Mouse (Mus musculus) embryonic fibroblast, embryonic 13.5 days (primary cell): ENCODE data around the gene Zmym1. TPM values are rescaled to one million over a fixed set of nuclear protein-coding genes. Genes with fewer than 3 reads are reported as not detected.

Experiments used
- H3K27ac ChIP-seq: 2 replicates; pipeline ENCODE4 v1.5.1; 2012; ENCODE audit warnings: low read length, control low read depth, inconsistent platforms; ENCODE audit not compliant: insufficient read depth
- H3K4me1 ChIP-seq: 2 replicates; pipeline ENCODE4 v1.6.1; 2011; ENCODE audit warnings: low read length; ENCODE audit not compliant: control insufficient read depth, insufficient read depth
- H3K4me3 ChIP-seq: 2 replicates; pipeline ENCODE4 v1.5.1; 2011; ENCODE audit warnings: mild to moderate bottlenecking, control low read depth, low read length; ENCODE audit not compliant: insufficient read depth
- CTCF ChIP-seq: IDR thresholded peaks from 2 replicates; pipeline ENCODE4 v1.5.1; 2011; ENCODE audit warnings: mild to moderate bottlenecking, control low read depth, low read length, moderate library complexity, borderline replicate concordance; ENCODE audit not compliant: insufficient read depth
- POLR2A ChIP-seq: IDR thresholded peaks from 2 replicates; pipeline ENCODE4 v1.6.1; 2011; ENCODE audit warnings: low read depth, mild to moderate bottlenecking, control low read depth, low read length, moderate library complexity
- polyA plus RNA-seq: library from polyadenylated mRNA; stranded (reverse); fragments of >200 nt; gene quantifications from 2 replicates; pipeline ENCODE4 v1.2.4, GENCODE M21; 2011; ENCODE audit warnings: low read depth; ENCODE audit not compliant: missing spikeins, insufficient read length

Gene Zmym1
- polyA plus RNA-seq, 1 experiment, result 18.0 TPM

GRCm38 (mm10) chr4:127074915-127075314 is 14.0 kb upstream of the Zmym1 start:
- TF ChIP-seq CTCF (no peak), POLR2A (no peak)
- Histone ChIP-seq H3K4me3 (no peak overlapping the region), H3K4me1 (no peaks in the 10 kb centered on the region), H3K27ac (no peak overlapping the region)

GRCm38 (mm10) chr4:127064051-127064450 is 3.1 kb upstream of the Zmym1 start:
- Histone ChIP-seq H3K4me1 (no peaks in the 10 kb centered on the region), H3K4me3 (no peak overlapping the region), H3K27ac (no peak overlapping the region)
- TF ChIP-seq CTCF (no peak), POLR2A (no peak)

- no peaks in the 10 kb centered on the region for H3K4me1 ChIP-seq
- no peak for TF ChIP-seq CTCF
Observed at GRCm38 (mm10) chr4:127054522-127055198, 6.3 kb downstream of the Zmym1 start.

GRCm38 (mm10) chr4:127053071-127053470 is 7.9 kb downstream of the Zmym1 start:
- Histone ChIP-seq H3K4me3 (no peak overlapping the region), H3K4me1 (no peaks in the 10 kb centered on the region), H3K27ac (no peak overlapping the region)
- TF ChIP-seq CTCF (no peak), POLR2A (no peak)

More at GRCm38 (mm10) chr4:127054522-127055198, 6.3 kb downstream of the Zmym1 start:
- no peak overlapping the region for H3K27ac ChIP-seq
- H3K4me3 ChIP-seq, result no peak overlapping the region

- no peaks in the 10 kb centered on the region for H3K4me1 ChIP-seq
- H3K4me3 ChIP-seq, result no peak overlapping the region
- TF ChIP-seq CTCF (no peak), POLR2A (no peak)
- H3K27ac ChIP-seq, result no peak overlapping the region
Observed at GRCm38 (mm10) chr4:127051121-127051520, 9.8 kb downstream of the Zmym1 start.

GRCm38 (mm10) chr4:127043540-127043939 is 17.4 kb downstream of the Zmym1 start:
- TF ChIP-seq POLR2A (no peak), CTCF (no peak)

GRCm38 (mm10) chr4:127039871-127040483 is 21.0 kb downstream of the Zmym1 start:
- no peak overlapping the region for H3K27ac ChIP-seq
- H3K4me1 ChIP-seq, result no peaks in the 10 kb centered on the region
- no peak for TF ChIP-seq CTCF
- no peak for TF ChIP-seq POLR2A
- no peak overlapping the region for H3K4me3 ChIP-seq

More at GRCm38 (mm10) chr4:127043540-127043939, 17.4 kb downstream of the Zmym1 start:
- Histone ChIP-seq H3K4me1 (no peaks in the 10 kb centered on the region), H3K4me3 (no peak overlapping the region), H3K27ac (no peak overlapping the region)

GRCm38 (mm10) chr4:127038828-127039349 is 22.1 kb downstream of the Zmym1 start:
- H3K4me3 ChIP-seq, result no peak overlapping the region
- H3K27ac ChIP-seq, result no peak overlapping the region
- H3K4me1 ChIP-seq, result no peaks in the 10 kb centered on the region
- TF ChIP-seq CTCF, result no peak
- no peak for TF ChIP-seq POLR2A

GRCm38 (mm10) chr4:127037908-127038827 is 22.8 kb downstream of the Zmym1 start:
- TF ChIP-seq POLR2A (no peak), CTCF (no peak)
- no peak overlapping the region for H3K4me3 ChIP-seq
- H3K4me1 ChIP-seq, result no peaks in the 10 kb centered on the region
- no peak overlapping the region for H3K27ac ChIP-seq

GRCm38 (mm10) chr4:127037158-127037557 is 23.8 kb downstream of the Zmym1 start:
- TF ChIP-seq POLR2A (no peak), CTCF (no peak)
- Histone ChIP-seq H3K4me1 (0 out of 2 replicates have a peak, but pooled peaks cover 2% of the 10 kb centered on the region), H3K27ac (no peak overlapping the region), H3K4me3 (no peak overlapping the region)
